ENCODE assay signal across 8 mouse cellular contexts in the genomic region with DNA sequence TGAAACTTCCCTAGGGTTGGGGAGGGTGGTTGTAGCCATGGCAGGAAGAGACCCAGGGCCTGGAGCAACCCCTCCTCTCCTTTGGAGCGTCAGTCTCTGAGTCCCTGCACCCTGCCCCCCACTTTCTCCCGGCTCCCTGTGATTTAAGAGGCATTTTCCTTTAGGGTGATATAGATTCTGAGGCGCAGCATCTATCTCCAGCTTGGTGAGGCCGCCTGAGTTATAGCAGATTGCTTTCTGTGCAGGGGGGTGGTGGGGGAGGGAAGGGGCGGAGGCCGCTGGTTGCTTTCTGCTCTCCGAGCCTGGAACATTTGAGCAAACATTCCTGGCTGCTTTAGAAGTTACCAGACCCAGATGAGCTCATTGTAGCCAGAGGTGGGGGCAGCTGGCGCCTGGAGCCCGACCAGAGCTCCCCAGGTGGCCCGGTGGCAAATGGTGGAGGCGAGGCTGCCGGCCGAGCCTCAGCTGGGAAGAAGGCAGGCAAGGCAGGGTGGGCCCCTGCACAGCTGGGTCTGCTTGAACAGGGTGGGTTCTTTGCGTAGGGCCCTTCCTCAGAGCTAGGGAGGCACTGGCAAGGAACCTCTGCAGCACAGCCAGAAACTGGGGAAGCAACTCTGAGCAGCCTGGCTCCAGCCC. TPM values are rescaled to one million over a fixed set of nuclear protein-coding genes. Genes with fewer than 3 reads are reported as not detected.
DNase-seq lines count a peak whose midpoint lies in the region; ATAC-seq lines count a peak whose summit lies in the region.

No protein-coding gene starts in this region.

- no peak overlapping the region for H3K4me3 ChIP-seq in forebrain, embryonic 14.5 days (ENCODE audit: low read depth, low read length)
- no peak overlapping the region for H3K4me3 ChIP-seq in hindbrain, embryonic 13.5 days

- H3K4me2 ChIP-seq in forebrain, embryonic 14.5 days (ENCODE audit: low read length) = no peak overlapping the region
- 0 out of 2 replicates have a peak overlapping the region, but pooled peaks have one; percentile 15 for H3K4me2 ChIP-seq in hindbrain, embryonic 13.5 days

- ATAC-seq in forebrain, embryonic 14.5 days = peak; percentile 43
- ATAC-seq in hindbrain, embryonic 13.5 days (ENCODE audit: low FRiP score) = peak; percentile 17; the same call in 1 of the 2 replicates

- WGBS in forebrain, embryonic 14.5 days = 23% methylated on average over 14 of the region's 14 CpGs
- 12% methylated on average over 14 of the region's 14 CpGs for WGBS in hindbrain, embryonic 13.5 days

- DNase-seq in ZHBTc4 (ENCODE audit: low read depth, low spot score) = peak; percentile 32
- DNase-seq in forebrain, embryonic 14.5 days (ENCODE audit: low spot score) = peak; percentile 47
- peak; percentile 53 for DNase-seq in lung, postnatal 36 days
- DNase-seq in thymus, adult 18-20 months = no peak
- DNase-seq in thymus, postnatal 10 days (ENCODE audit: low spot score in 2 of 2) = no peak
- DNase-seq in T-cell, adult 2 months (ENCODE audit: low spot score) = no peak
- DNase-seq in frontal cortex, postnatal 14 days (ENCODE audit: low spot score in 2 of 2) = no peak

- H3K27ac ChIP-seq in forebrain, embryonic 14.5 days (ENCODE audit: low read depth, low read length) = no peak overlapping the region
- peak overlapping the region; percentile 60; the same call in 1 of the 2 replicates for H3K27ac ChIP-seq in hindbrain, embryonic 13.5 days

- peaks cover 11% of the 10 kb centered on the region for H3K4me1 ChIP-seq in forebrain, embryonic 14.5 days (ENCODE audit: control insufficient read depth, insufficient read depth, low read length)
- H3K4me1 ChIP-seq in hindbrain, embryonic 13.5 days (replicated peaks) = peaks cover 22% of the 10 kb centered on the region

- H3K36me3 ChIP-seq in forebrain, embryonic 14.5 days (ENCODE audit: control insufficient read depth, insufficient read depth, low read length) = no peaks in the 10 kb centered on the region
- H3K36me3 ChIP-seq in hindbrain, embryonic 13.5 days = no peaks in the 10 kb centered on the region

- no peaks in the 10 kb centered on the region for H3K9me3 ChIP-seq in forebrain, embryonic 14.5 days (replicated peaks; ENCODE audit: control insufficient read depth, low read length)
- H3K9me3 ChIP-seq in hindbrain, embryonic 13.5 days = no peaks in the 10 kb centered on the region

- peak overlapping the region; percentile 25; the same call in 1 of the 2 replicates for H3K9ac ChIP-seq in forebrain, embryonic 14.5 days (ENCODE audit: low read length)
- H3K9ac ChIP-seq in hindbrain, embryonic 13.5 days = peak overlapping the region; percentile 51

- no peaks in the 10 kb centered on the region for H3K27me3 ChIP-seq in forebrain, embryonic 14.5 days (replicated peaks; ENCODE audit: control insufficient read depth, insufficient read depth, low read length)
- peaks cover 29% of the 10 kb centered on the region for H3K27me3 ChIP-seq in hindbrain, embryonic 13.5 days

RNA-seq across cellular contexts. Expression of a gene that starts 8.6 kb away (rescaled TPM):
- polyA plus RNA-seq in forebrain, embryonic 14.5 days (2014; fragmentation: Nextera tagmentation; extraction: Ambion mirVana) = 57.2 and 71.2 TPM in 2 replicates
- 46.7 and 49.2 TPM in 2 replicates for polyA plus RNA-seq in hindbrain, embryonic 13.5 days (2015; fragmentation: Nextera tagmentation; extraction: Ambion mirVana)

Comparison
In these comparisons a context has a peak if more than half of its experiments do, and no peak if none do; other contexts are left out.
1. DNase-seq: peak in ZHBTc4 (single experiment), forebrain, embryonic 14.5 days (single experiment) and lung, postnatal 36 days (single experiment); none in thymus, adult 18-20 months (0 of 2), thymus, postnatal 10 days (0 of 2), T-cell, adult 2 months (single experiment) and frontal cortex, postnatal 14 days (0 of 2).